Mouse (Mus musculus): ENCODE data around the gene Aldoc. TPM values are rescaled to one million over a fixed set of nuclear protein-coding genes. Genes with fewer than 3 reads are reported as not detected.

Gene Aldoc
- polyA plus RNA-seq, 1 experiment from 2014 or later, result 2.7 TPM

- Histone ChIP-seq H3K27ac (ENCODE audit: low read depth, low read length) (no peak overlapping the region), H3K4me1 (replicated peaks; ENCODE audit: control insufficient read depth, insufficient read depth, low read length) (no peaks in the 10 kb centered on the region), H3K4me3 (ENCODE audit: low read depth, low read length) (no peak overlapping the region), H3K4me2 (replicated peaks; ENCODE audit: low read depth, low read length) (no peak overlapping the region), H3K9ac (ENCODE audit: low read depth, low read length) (no peak overlapping the region), H3K9me3 (ENCODE audit: control insufficient read depth, low read length) (no peaks in the 10 kb centered on the region), H3K36me3 (ENCODE audit: control insufficient read depth, insufficient read depth, low read length) (no peaks in the 10 kb centered on the region), H3K27me3 (ENCODE audit: control insufficient read depth, insufficient read depth, low read length) (no peaks in the 10 kb centered on the region)
- ATAC-seq (ENCODE audit: low FRiP score), result no peak
- no peak for DNase-seq (ENCODE audit: low spot score)
- WGBS, result 57% methylated on average over 8 of the region's 8 CpGs
Measured at GRCm38 (mm10) chr11:78364103-78364502, 41.3 kb downstream of the Aldoc start.

- no peak overlapping the region for H3K4me3 ChIP-seq (ENCODE audit: low read depth, low read length)
- 88% methylated on average over 14 of the region's 15 CpGs for WGBS
- no peak overlapping the region for H3K4me2 ChIP-seq (replicated peaks; ENCODE audit: low read depth, low read length)
- DNase-seq (ENCODE audit: low spot score) (no peak), ATAC-seq (ENCODE audit: low FRiP score) (no peak)
- H3K36me3 ChIP-seq (ENCODE audit: control insufficient read depth, insufficient read depth, low read length), result no peaks in the 10 kb centered on the region
- no peak overlapping the region for H3K27ac ChIP-seq (ENCODE audit: low read depth, low read length)
- no peaks in the 10 kb centered on the region for H3K9me3 ChIP-seq (ENCODE audit: control insufficient read depth, low read length)
- H3K4me1 ChIP-seq (replicated peaks; ENCODE audit: control insufficient read depth, insufficient read depth, low read length), result 0 out of 2 replicates have a peak, but pooled peaks cover 2% of the 10 kb centered on the region
- no peaks in the 10 kb centered on the region for H3K27me3 ChIP-seq (ENCODE audit: control insufficient read depth, insufficient read depth, low read length)
- no peak overlapping the region for H3K9ac ChIP-seq (ENCODE audit: low read depth, low read length)
Measured at GRCm38 (mm10) chr11:78367456-78368225, 44.9 kb downstream of the Aldoc start.

- no peaks in the 10 kb centered on the region for H3K9me3 ChIP-seq (ENCODE audit: control insufficient read depth, low read length)
- no peak overlapping the region for H3K4me3 ChIP-seq (ENCODE audit: low read depth, low read length)
- no peaks in the 10 kb centered on the region for H3K27me3 ChIP-seq (ENCODE audit: control insufficient read depth, insufficient read depth, low read length)
- WGBS, result 73% methylated on average over 1 of the region's 1 CpGs
- no peak for DNase-seq (ENCODE audit: low spot score)
- H3K9ac ChIP-seq (ENCODE audit: low read depth, low read length), result no peak overlapping the region
- no peak overlapping the region for H3K27ac ChIP-seq (ENCODE audit: low read depth, low read length)
- no peaks in the 10 kb centered on the region for H3K36me3 ChIP-seq (ENCODE audit: control insufficient read depth, insufficient read depth, low read length)
- ATAC-seq (ENCODE audit: low FRiP score), result no peak
- no peak overlapping the region for H3K4me2 ChIP-seq (replicated peaks; ENCODE audit: low read depth, low read length)
- H3K4me1 ChIP-seq (replicated peaks; ENCODE audit: control insufficient read depth, insufficient read depth, low read length), result 0 out of 2 replicates have a peak, but pooled peaks cover 2% of the 10 kb centered on the region
Measured at GRCm38 (mm10) chr11:78370389-78370788, 47.6 kb downstream of the Aldoc start.

- 89% methylated on average over 11 of the region's 11 CpGs for WGBS
- H3K27ac ChIP-seq (ENCODE audit: low read depth, low read length), result no peak overlapping the region
Measured at GRCm38 (mm10) chr11:78371711-78372110, 48.9 kb downstream of the Aldoc start.

GRCm38 (mm10) chr11:78372166-78372565, 49.4 kb downstream of the Aldoc start:
- Histone ChIP-seq H3K9ac (ENCODE audit: low read depth, low read length) (no peak overlapping the region), H3K27me3 (ENCODE audit: control insufficient read depth, insufficient read depth, low read length) (no peaks in the 10 kb centered on the region), H3K27ac (ENCODE audit: low read depth, low read length) (no peak overlapping the region), H3K9me3 (ENCODE audit: control insufficient read depth, low read length) (no peaks in the 10 kb centered on the region), H3K4me1 (replicated peaks; ENCODE audit: control insufficient read depth, insufficient read depth, low read length) (0 out of 2 replicates have a peak, but pooled peaks cover 2% of the 10 kb centered on the region), H3K4me3 (ENCODE audit: low read depth, low read length) (no peak overlapping the region), H3K4me2 (replicated peaks; ENCODE audit: low read depth, low read length) (no peak overlapping the region), H3K36me3 (ENCODE audit: control insufficient read depth, insufficient read depth, low read length) (no peaks in the 10 kb centered on the region)
- DNase-seq (ENCODE audit: low spot score) (no peak), ATAC-seq (ENCODE audit: low FRiP score) (no peak)
- 78% methylated on average over 3 of the region's 3 CpGs for WGBS

More at GRCm38 (mm10) chr11:78371711-78372110, 48.9 kb downstream of the Aldoc start:
- Histone ChIP-seq H3K36me3 (ENCODE audit: control insufficient read depth, insufficient read depth, low read length) (no peaks in the 10 kb centered on the region), H3K9me3 (ENCODE audit: control insufficient read depth, low read length) (no peaks in the 10 kb centered on the region), H3K4me2 (replicated peaks; ENCODE audit: low read depth, low read length) (no peak overlapping the region), H3K4me1 (replicated peaks; ENCODE audit: control insufficient read depth, insufficient read depth, low read length) (0 out of 2 replicates have a peak, but pooled peaks cover 2% of the 10 kb centered on the region), H3K9ac (ENCODE audit: low read depth, low read length) (no peak overlapping the region), H3K4me3 (ENCODE audit: low read depth, low read length) (no peak overlapping the region), H3K27me3 (ENCODE audit: control insufficient read depth, insufficient read depth, low read length) (no peaks in the 10 kb centered on the region)
- ATAC-seq (ENCODE audit: low FRiP score) (no peak), DNase-seq (ENCODE audit: low spot score) (no peak)

GRCm38 (mm10) chr11:78372610-78373009, 49.8 kb downstream of the Aldoc start:
- no peak overlapping the region for H3K27ac ChIP-seq (ENCODE audit: low read depth, low read length)
- no peaks in the 10 kb centered on the region for H3K9me3 ChIP-seq (ENCODE audit: control insufficient read depth, low read length)
- no peak overlapping the region for H3K9ac ChIP-seq (ENCODE audit: low read depth, low read length)
- H3K27me3 ChIP-seq (ENCODE audit: control insufficient read depth, insufficient read depth, low read length), result no peaks in the 10 kb centered on the region
- DNase-seq (ENCODE audit: low spot score) (no peak), ATAC-seq (ENCODE audit: low FRiP score) (no peak)
- H3K4me3 ChIP-seq (ENCODE audit: low read depth, low read length), result no peak overlapping the region
- H3K36me3 ChIP-seq (ENCODE audit: control insufficient read depth, insufficient read depth, low read length), result no peaks in the 10 kb centered on the region
- 53% methylated on average over 7 of the region's 7 CpGs for WGBS
- no peak overlapping the region for H3K4me2 ChIP-seq (replicated peaks; ENCODE audit: low read depth, low read length)
- 0 out of 2 replicates have a peak, but pooled peaks cover 2% of the 10 kb centered on the region for H3K4me1 ChIP-seq (replicated peaks; ENCODE audit: control insufficient read depth, insufficient read depth, low read length)

GRCm38 (mm10) chr11:78374147-78374546, 51.4 kb downstream of the Aldoc start:
- no peaks in the 10 kb centered on the region for H3K27me3 ChIP-seq (ENCODE audit: control insufficient read depth, insufficient read depth, low read length)
- WGBS, result 76% methylated on average over 8 of the region's 8 CpGs

More at GRCm38 (mm10) chr11:78374147-78374546, 51.4 kb downstream of the Aldoc start:
- DNase-seq (ENCODE audit: low spot score) (no peak), ATAC-seq (ENCODE audit: low FRiP score) (no peak)
- Histone ChIP-seq H3K27ac (ENCODE audit: low read depth, low read length) (no peak overlapping the region), H3K36me3 (ENCODE audit: control insufficient read depth, insufficient read depth, low read length) (no peaks in the 10 kb centered on the region), H3K4me2 (replicated peaks; ENCODE audit: low read depth, low read length) (no peak overlapping the region), H3K9me3 (ENCODE audit: control insufficient read depth, low read length) (no peaks in the 10 kb centered on the region), H3K4me1 (replicated peaks; ENCODE audit: control insufficient read depth, insufficient read depth, low read length) (0 out of 2 replicates have a peak, but pooled peaks cover 2% of the 10 kb centered on the region), H3K4me3 (ENCODE audit: low read depth, low read length) (no peak overlapping the region), H3K9ac (ENCODE audit: low read depth, low read length) (no peak overlapping the region)

All from hindbrain, embryonic 11.5 days (tissue).